Mouse (Mus musculus) neural tube, embryonic 14.5 days (tissue): ENCODE measurements around the gene Smad6. TPM values are rescaled to one million over a fixed set of nuclear protein-coding genes. Genes with fewer than 3 reads are reported as not detected.

Experiments used
- ATAC-seq: fragments of 200-750 bp; cut with Nextera tagmentation; 2 replicates; pipeline ENCODE4 v1.8.0; 2017; ENCODE audit warnings: low read depth, mild to moderate bottlenecking, moderate TSS enrichment, moderate library complexity
- H3K27ac ChIP-seq: fragments of 300-500 bp; sonication (generic); 2 replicates; pipeline ENCODE4 v1.5.1; 2014; ENCODE audit warnings: low read depth, mild to moderate bottlenecking, control low read depth, low read length, moderate library complexity, mixed read lengths
- H3K27me3 ChIP-seq: fragments of 300-500 bp; sonication (generic); 2 replicates; pipeline ENCODE4 v1.6.1; 2014; ENCODE audit warnings: low read length; ENCODE audit not compliant: control insufficient read depth, insufficient read depth
- H3K36me3 ChIP-seq: fragments of 300-500 bp; sonication (generic); 2 replicates; pipeline ENCODE4 v1.6.1; 2014; ENCODE audit warnings: low read length, mixed read lengths; ENCODE audit not compliant: control insufficient read depth, insufficient read depth
- H3K4me1 ChIP-seq: fragments of 300-500 bp; sonication (generic); 2 replicates; pipeline ENCODE4 v1.6.1; 2014; ENCODE audit warnings: low read length; ENCODE audit not compliant: control insufficient read depth, insufficient read depth
- H3K4me2 ChIP-seq: fragments of 300-500 bp; sonication (generic); 2 replicates; pipeline ENCODE4 v1.6.1; 2014; ENCODE audit warnings: mild to moderate bottlenecking, low read depth, low read length, control low read depth
- H3K4me3 ChIP-seq: fragments of 300-500 bp; sonication (generic); 2 replicates; pipeline ENCODE4 v1.5.1; 2014; ENCODE audit warnings: low read depth, low read length, control low read depth, mixed read lengths
- H3K9ac ChIP-seq: fragments of 300-500 bp; sonication (generic); replicated peaks from 2 replicates; pipeline ENCODE4 v1.6.1; 2014; ENCODE audit warnings: low read depth, mild to moderate bottlenecking, control low read depth, low read length, mixed read lengths
- H3K9me3 ChIP-seq: fragments of 300-500 bp; sonication (generic); 2 replicates; pipeline ENCODE4 v1.6.1; 2016; ENCODE audit warnings: low read length; ENCODE audit not compliant: control insufficient read depth
- WGBS: fragments of 180-500 bp; shearing (Covaris S2); extraction: QIAGEN DNeasy Blood & Tissue Kit; methylation state at CpG from one replicate; pipeline ENCODE4 v1.1.7; 2014; 5-methylcytosine and 5-hydroxymethylcytosine counted together
- polyA plus RNA-seq: library from polyadenylated mRNA; unstranded; fragments of >200 nt; fragmentation: Nextera tagmentation; extraction: Ambion mirVana; gene quantifications from 2 replicates; pipeline ENCODE4 v1.2.1, GENCODE M21; 2014

Smad6 gene
- polyA plus RNA-seq, 1 experiment from 2014 or later = 1.0 TPM

DNA sequence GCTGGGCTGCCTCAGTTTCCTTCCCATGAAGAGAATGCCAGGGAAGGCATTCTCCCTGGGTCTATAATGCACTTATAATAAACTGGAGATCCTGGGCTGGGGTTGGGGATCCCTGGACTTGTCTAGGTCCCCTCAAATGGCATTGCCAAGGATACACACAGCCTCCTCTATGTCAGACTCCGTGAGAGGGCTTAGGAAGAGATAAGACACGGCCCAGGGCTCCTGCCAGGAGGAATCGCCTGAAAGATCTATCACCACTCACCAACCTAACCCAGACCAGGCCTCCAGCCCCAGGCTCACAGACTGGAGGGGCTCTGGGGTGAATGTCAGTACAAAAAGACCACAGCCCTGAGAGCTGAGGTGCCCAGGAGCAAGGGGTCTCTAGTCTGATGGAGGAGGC, 102.2 kb downstream of the Smad6 start:
- H3K27me3 ChIP-seq = no peaks in the 10 kb centered on the region
- no peak overlapping the region for H3K9ac ChIP-seq
- H3K9me3 ChIP-seq = no peaks in the 10 kb centered on the region
- WGBS = 94% methylated on average over 3 of the region's 3 CpGs
- no peaks in the 10 kb centered on the region for H3K4me1 ChIP-seq
- no peak overlapping the region for H3K27ac ChIP-seq
- no peak overlapping the region for H3K4me2 ChIP-seq
- no peaks in the 10 kb centered on the region for H3K36me3 ChIP-seq
- no peak overlapping the region for H3K4me3 ChIP-seq
- no peak for ATAC-seq

DNA sequence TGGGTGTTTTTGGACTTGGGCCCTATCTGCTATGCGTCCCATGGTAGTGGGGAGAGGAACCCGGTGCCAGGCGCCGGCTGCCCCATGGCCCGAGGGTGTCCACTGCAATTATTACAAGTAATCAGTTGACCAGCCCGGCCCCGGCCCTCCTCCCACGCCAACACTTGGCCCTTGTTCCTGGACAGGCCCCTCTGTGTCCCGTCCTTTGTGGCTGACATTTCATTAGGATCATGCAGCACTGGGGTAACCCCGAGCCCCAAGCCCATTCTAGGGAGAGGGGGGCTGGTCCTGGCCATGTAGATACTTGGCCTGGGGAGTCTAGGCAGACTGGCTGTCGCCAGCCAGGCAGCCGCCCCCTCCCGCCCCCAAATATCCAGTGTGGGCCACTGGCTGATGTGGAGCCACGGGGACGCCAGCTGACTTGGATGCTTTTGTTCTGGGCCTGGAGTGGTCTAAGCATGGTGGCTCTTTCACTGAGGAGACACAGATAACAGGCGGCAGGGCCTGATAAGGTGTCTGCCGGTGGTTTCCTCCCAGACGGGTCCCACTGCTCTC, 102.8 kb downstream of the Smad6 start:
- Histone ChIP-seq H3K4me2 (no peak overlapping the region), H3K9me3 (no peaks in the 10 kb centered on the region), H3K4me3 (no peak overlapping the region), H3K9ac (no peak overlapping the region), H3K36me3 (no peaks in the 10 kb centered on the region), H3K4me1 (no peaks in the 10 kb centered on the region), H3K27ac (no peak overlapping the region), H3K27me3 (no peaks in the 10 kb centered on the region)
- ATAC-seq = no peak
- 71% methylated on average over 18 of the region's 18 CpGs for WGBS

DNA sequence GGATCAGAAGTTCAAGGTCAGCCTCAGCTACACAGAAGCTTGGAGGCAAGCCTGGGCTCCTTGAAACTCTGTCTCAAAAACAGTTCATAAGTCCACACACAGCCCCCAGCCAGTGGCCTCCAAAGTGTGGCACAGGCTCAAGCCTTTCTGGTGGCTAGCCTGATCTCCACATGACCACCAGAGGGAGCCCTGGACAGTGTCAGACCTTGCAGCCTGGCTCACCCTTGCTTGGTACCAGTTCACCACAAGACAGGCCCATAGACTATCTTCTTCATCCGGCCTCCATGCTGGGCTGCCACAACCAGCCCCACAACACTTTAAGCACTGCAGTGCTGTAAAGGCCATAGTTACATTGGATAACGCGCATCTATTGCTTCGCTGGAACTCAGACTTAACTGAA, 103.6 kb downstream of the Smad6 start:
- Histone ChIP-seq H3K4me1 (no peaks in the 10 kb centered on the region), H3K27ac (no peak overlapping the region), H3K9ac (no peak overlapping the region), H3K4me2 (no peak overlapping the region), H3K9me3 (no peaks in the 10 kb centered on the region), H3K36me3 (no peaks in the 10 kb centered on the region), H3K4me3 (no peak overlapping the region), H3K27me3 (no peaks in the 10 kb centered on the region)
- ATAC-seq = peak; percentile 54; the same call in 1 of the 2 replicates
- WGBS = 68% methylated on average over 4 of the region's 4 CpGs

DNA sequence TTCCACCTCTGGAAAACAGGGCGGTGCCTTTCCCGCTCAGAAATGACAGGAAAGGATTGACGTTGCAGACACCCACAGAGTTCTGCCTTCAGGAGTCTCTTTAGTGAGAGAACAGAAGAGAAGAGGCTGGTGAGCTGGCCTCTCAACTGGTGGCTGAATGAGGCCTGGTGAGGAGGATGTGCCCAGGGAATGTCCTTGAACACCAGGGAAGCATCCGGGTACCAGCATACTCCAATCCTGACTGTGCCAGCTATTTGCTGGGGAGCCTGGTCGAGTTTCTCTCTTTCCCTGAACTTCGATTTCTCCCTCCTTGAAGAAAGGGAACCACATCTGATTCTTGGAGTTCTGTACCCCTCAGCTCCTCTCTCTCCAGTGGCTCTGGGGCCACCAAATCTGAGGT, 105.4 kb downstream of the Smad6 start:
- no peaks in the 10 kb centered on the region for H3K9me3 ChIP-seq
- no peak overlapping the region for H3K9ac ChIP-seq
- H3K27me3 ChIP-seq = no peaks in the 10 kb centered on the region
- no peak overlapping the region for H3K4me2 ChIP-seq
- no peak overlapping the region for H3K4me3 ChIP-seq
- no peak overlapping the region for H3K27ac ChIP-seq
- H3K4me1 ChIP-seq = no peaks in the 10 kb centered on the region
- 71% methylated on average over 6 of the region's 6 CpGs for WGBS
- ATAC-seq = no peak
- H3K36me3 ChIP-seq = no peaks in the 10 kb centered on the region

DNA sequence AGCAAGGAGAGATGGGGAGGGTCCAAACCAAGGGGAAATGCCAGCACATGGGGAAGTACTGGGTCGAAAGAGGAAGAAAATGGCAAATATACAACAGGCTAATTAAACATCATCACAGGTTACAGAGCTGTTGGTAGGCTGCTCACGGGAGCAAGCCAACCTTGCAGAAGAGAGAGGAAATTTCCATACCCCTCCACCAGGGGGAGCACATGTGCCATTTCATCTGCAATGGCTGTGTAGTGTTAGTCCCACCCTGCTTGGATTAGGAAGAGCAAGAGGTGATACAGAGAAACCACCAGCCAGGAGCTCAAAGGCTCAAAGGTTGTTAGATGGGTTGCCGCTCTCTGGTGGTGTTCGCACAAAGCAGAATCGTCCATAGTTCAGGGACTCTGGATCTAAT, 105.9 kb downstream of the Smad6 start:
- no peak for ATAC-seq
- no peak overlapping the region for H3K4me2 ChIP-seq
- H3K9ac ChIP-seq = no peak overlapping the region
- H3K27me3 ChIP-seq = no peaks in the 10 kb centered on the region
- no peaks in the 10 kb centered on the region for H3K9me3 ChIP-seq
- no peaks in the 10 kb centered on the region for H3K4me1 ChIP-seq
- no peak overlapping the region for H3K4me3 ChIP-seq
- H3K36me3 ChIP-seq = no peaks in the 10 kb centered on the region
- WGBS = 68% methylated on average over 5 of the region's 5 CpGs
- no peak overlapping the region for H3K27ac ChIP-seq

DNA sequence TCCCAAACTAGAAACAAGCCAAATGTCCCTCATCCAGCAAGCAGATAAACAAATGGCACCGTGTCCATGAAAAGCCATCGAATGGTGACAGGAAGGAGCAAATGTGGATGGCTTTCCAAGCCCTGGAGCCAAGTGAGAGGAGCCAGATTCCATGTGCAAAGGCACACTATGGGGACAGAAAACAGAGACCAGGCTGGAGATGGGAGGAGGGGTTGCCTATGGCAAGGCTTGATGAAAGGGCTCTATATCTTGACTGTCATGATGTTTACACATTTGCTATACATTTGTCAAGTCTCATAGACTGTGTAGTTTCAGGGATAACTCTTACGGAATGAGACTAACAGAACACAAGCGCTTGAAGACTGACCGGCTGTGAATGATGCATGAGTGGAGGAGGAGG, 106.9 kb downstream of the Smad6 start:
- no peaks in the 10 kb centered on the region for H3K4me1 ChIP-seq
- H3K4me3 ChIP-seq = no peak overlapping the region
- H3K9me3 ChIP-seq = no peaks in the 10 kb centered on the region
- WGBS = 92% methylated on average over 5 of the region's 5 CpGs
- ATAC-seq = no peak
- H3K9ac ChIP-seq = no peak overlapping the region
- H3K36me3 ChIP-seq = no peaks in the 10 kb centered on the region
- H3K27me3 ChIP-seq = no peaks in the 10 kb centered on the region
- no peak overlapping the region for H3K4me2 ChIP-seq
- no peak overlapping the region for H3K27ac ChIP-seq

DNA sequence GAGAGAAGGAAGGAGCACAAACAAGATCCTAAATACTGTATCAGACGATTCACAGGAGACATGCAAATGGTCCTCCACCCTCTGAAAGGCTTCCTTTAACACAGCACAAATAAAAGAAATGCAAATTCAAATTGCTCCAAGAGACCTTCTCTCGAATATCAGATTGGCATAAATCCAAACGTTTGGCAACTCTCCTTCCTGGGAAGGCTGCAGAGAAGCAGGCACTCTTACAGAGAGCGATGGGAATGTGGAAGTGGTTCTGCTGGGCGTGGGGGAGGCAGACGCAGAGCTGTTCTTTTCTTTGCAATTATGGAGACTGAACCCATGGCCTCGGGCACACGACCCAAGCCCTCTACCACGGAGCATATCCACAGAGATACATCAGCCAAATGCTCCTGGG, 109.8 kb downstream of the Smad6 start:
- Histone ChIP-seq H3K36me3 (no peaks in the 10 kb centered on the region), H3K27me3 (no peaks in the 10 kb centered on the region), H3K4me3 (no peak overlapping the region), H3K27ac (no peak overlapping the region), H3K9me3 (no peaks in the 10 kb centered on the region), H3K4me1 (no peaks in the 10 kb centered on the region), H3K9ac (no peak overlapping the region), H3K4me2 (no peak overlapping the region)
- ATAC-seq = no peak
- 41% methylated on average over 9 of the region's 9 CpGs for WGBS

DNA sequence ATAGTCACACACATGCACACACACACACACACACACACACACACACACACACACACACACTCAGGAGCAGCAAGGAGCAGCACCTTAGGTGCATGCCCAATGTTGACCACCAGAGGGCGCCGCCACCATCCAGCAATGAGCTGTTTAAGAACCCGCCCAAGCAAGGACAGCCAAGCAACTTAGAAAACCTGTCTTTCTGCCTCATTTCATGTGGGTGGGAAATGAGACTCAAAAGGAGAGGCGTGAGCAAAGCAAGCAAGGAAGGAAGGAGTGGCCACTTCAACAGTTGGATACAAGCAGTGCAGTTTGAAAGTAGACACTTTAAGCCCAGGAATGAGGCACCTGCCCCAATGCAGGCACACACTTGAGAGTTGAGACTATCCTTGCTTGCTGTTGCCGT, 112.2 kb downstream of the Smad6 start:
- WGBS = 14% methylated on average over 5 of the region's 5 CpGs
- no peaks in the 10 kb centered on the region for H3K36me3 ChIP-seq
- H3K9ac ChIP-seq = no peak overlapping the region
- H3K9me3 ChIP-seq = no peaks in the 10 kb centered on the region
- H3K4me3 ChIP-seq = no peak overlapping the region
- H3K4me2 ChIP-seq = no peak overlapping the region
- H3K27me3 ChIP-seq = no peaks in the 10 kb centered on the region
- H3K27ac ChIP-seq = no peak overlapping the region
- no peaks in the 10 kb centered on the region for H3K4me1 ChIP-seq
- ATAC-seq = no peak

DNA sequence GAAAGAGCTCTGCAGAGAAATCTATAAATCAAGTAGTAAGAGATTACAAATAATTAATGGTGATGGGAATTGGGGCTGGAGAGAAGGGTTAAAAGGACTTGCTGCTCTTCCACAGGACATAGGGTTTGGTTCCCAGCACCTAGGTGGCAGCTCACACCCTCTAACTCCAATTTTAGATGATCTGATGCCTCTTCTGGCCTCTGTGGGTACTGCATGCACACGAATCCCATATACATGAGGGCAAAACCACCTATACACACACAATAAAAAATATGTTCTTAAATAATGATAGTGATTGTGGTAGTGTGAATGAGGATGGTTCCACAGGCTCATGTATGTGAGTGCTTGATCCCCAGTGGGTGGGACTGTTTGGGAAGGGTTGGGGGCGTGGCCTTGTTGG, 117.3 kb downstream of the Smad6 start:
- ATAC-seq = no peak
- WGBS = 91% methylated on average over 2 of the region's 2 CpGs

More for the DNA sequence above, 117.3 kb downstream of the Smad6 start:
- no peak overlapping the region for H3K4me3 ChIP-seq
- no peak overlapping the region for H3K27ac ChIP-seq
- no peak overlapping the region for H3K4me2 ChIP-seq
- no peaks in the 10 kb centered on the region for H3K36me3 ChIP-seq
- no peak overlapping the region for H3K9ac ChIP-seq
- H3K27me3 ChIP-seq = no peaks in the 10 kb centered on the region
- no peaks in the 10 kb centered on the region for H3K9me3 ChIP-seq
- no peaks in the 10 kb centered on the region for H3K4me1 ChIP-seq
